Mouse (Mus musculus): ENCODE data around the gene Crabp2. TPM values are rescaled to one million over a fixed set of nuclear protein-coding genes. Genes with fewer than 3 reads are reported as not detected.
A peak's percentile ranks its signal among the peaks of the same experiment; 100 is the strongest.

The Crabp2 gene
- not detected in 2 replicates for polyA plus RNA-seq (2012)

- TF ChIP-seq GATA1 (IDR thresholded peaks at IDR 0.05; ENCODE audit: low read length), result no peak
These were observed at the start of gene Crabp2 for GRCm38 (mm10) chr3:87948378-87949265. Gene Crabp2, plus strand, starts transcription at chr3:87948666.

GRCm38 (mm10) chr3:87899266-87899665, 49.2 kb upstream of the Crabp2 start:
- TF ChIP-seq GATA1 (IDR thresholded peaks at IDR 0.05; ENCODE audit: low read length), result no peak

GRCm38 (mm10) chr3:87899776-87900175, 48.7 kb upstream of the Crabp2 start:
- no peak for TF ChIP-seq GATA1 (IDR thresholded peaks at IDR 0.05; ENCODE audit: low read length)

GRCm38 (mm10) chr3:87901036-87901624, 47.3 kb upstream of the Crabp2 start:
- peak; percentile 100 for TF ChIP-seq GATA1 (IDR thresholded peaks at IDR 0.05; ENCODE audit: low read length)

- TF ChIP-seq GATA1 (IDR thresholded peaks at IDR 0.05; ENCODE audit: low read length), result no peak
These were observed 44.6 kb upstream of the Crabp2 start for GRCm38 (mm10) chr3:87903821-87904220.

GRCm38 (mm10) chr3:87905880-87906485, 42.5 kb upstream of the Crabp2 start, which contains the start of gene Hdgf:
Gene Hdgf, plus strand, starts transcription at chr3:87906321.
- no peak for TF ChIP-seq GATA1 (IDR thresholded peaks at IDR 0.05; ENCODE audit: low read length)

- no peak for TF ChIP-seq GATA1 (IDR thresholded peaks at IDR 0.05; ENCODE audit: low read length)
These were observed 41.9 kb upstream of the Crabp2 start for GRCm38 (mm10) chr3:87906601-87906980.

- no peak for TF ChIP-seq GATA1 (IDR thresholded peaks at IDR 0.05; ENCODE audit: low read length)
These were observed 41.2 kb upstream of the Crabp2 start for GRCm38 (mm10) chr3:87906981-87907857.

- no peak for TF ChIP-seq GATA1 (IDR thresholded peaks at IDR 0.05; ENCODE audit: low read length)
These were observed 40.6 kb upstream of the Crabp2 start for GRCm38 (mm10) chr3:87907906-87908305.

- no peak for TF ChIP-seq GATA1 (IDR thresholded peaks at IDR 0.05; ENCODE audit: low read length)
These were observed 39.1 kb upstream of the Crabp2 start for GRCm38 (mm10) chr3:87909381-87909780.

- no peak for TF ChIP-seq GATA1 (IDR thresholded peaks at IDR 0.05; ENCODE audit: low read length)
These were observed 38.6 kb upstream of the Crabp2 start for GRCm38 (mm10) chr3:87909874-87910273.

GRCm38 (mm10) chr3:87910573-87911141, 37.8 kb upstream of the Crabp2 start:
- no peak for TF ChIP-seq GATA1 (IDR thresholded peaks at IDR 0.05; ENCODE audit: low read length)

- no peak for TF ChIP-seq GATA1 (IDR thresholded peaks at IDR 0.05; ENCODE audit: low read length)
These were observed 35.0 kb upstream of the Crabp2 start for GRCm38 (mm10) chr3:87913491-87913890.

GRCm38 (mm10) chr3:87913891-87914290, 34.6 kb upstream of the Crabp2 start:
- TF ChIP-seq GATA1 (IDR thresholded peaks at IDR 0.05; ENCODE audit: low read length), result no peak

- TF ChIP-seq GATA1 (IDR thresholded peaks at IDR 0.05; ENCODE audit: low read length), result no peak
These were observed 31.5 kb upstream of the Crabp2 start for GRCm38 (mm10) chr3:87916990-87917389.
